Mouse (Mus musculus) right cerebral cortex, postnatal 36 days (tissue): ENCODE measurements around the gene Ints6l.
A peak's percentile ranks its signal among the peaks of the same experiment; 100 is the strongest.

Experiments
- DNase-seq, 2 experiments: peaks; one replicate each; pipeline ENCODE4 v3.0.0; 2022; ENCODE audit warnings: low spot score in 2 of 2, mixed read lengths in 1 of 2

Gene Ints6l

GRCm38 (mm10) chrX:56454671-56455371 is at the start of gene Ints6l:
TSS of gene Ints6l (plus strand) at chrX:56454857.
- DNase-seq: peak; percentile 70 to 78

GRCm38 (mm10) chrX:56405482-56405881 is 49.2 kb upstream of the Ints6l start:
- DNase-seq: no peak

GRCm38 (mm10) chrX:56406128-56406527 is 48.5 kb upstream of the Ints6l start:
- DNase-seq: no peak

GRCm38 (mm10) chrX:56416277-56416676 is 38.4 kb upstream of the Ints6l start:
- no peak for DNase-seq

GRCm38 (mm10) chrX:56417541-56417940 is 37.1 kb upstream of the Ints6l start:
- DNase-seq: no peak

GRCm38 (mm10) chrX:56430601-56431000 is 24.1 kb upstream of the Ints6l start:
- no peak for DNase-seq

GRCm38 (mm10) chrX:56435758-56436283 is 18.8 kb upstream of the Ints6l start:
- no peak for DNase-seq

- no peak for DNase-seq
These were observed 7.9 kb upstream of the Ints6l start for GRCm38 (mm10) chrX:56446487-56447428.

GRCm38 (mm10) chrX:56447524-56448015 is 7.1 kb upstream of the Ints6l start, which contains the start of gene Gm2174:
TSS of gene Gm2174 (plus strand) at chrX:56447965.
- DNase-seq: no peak

- DNase-seq: peak; percentile 83 to 88
These were observed 952 bp downstream of the Ints6l start for GRCm38 (mm10) chrX:56455372-56456246.

- no peak for DNase-seq
These were observed 1.7 kb downstream of the Ints6l start for GRCm38 (mm10) chrX:56456379-56456778.

GRCm38 (mm10) chrX:56462020-56462933 is 7.6 kb downstream of the Ints6l start:
- no peak for DNase-seq

- DNase-seq: no peak
These were observed 10.2 kb downstream of the Ints6l start for GRCm38 (mm10) chrX:56464906-56465305.

GRCm38 (mm10) chrX:56467688-56468087 is 13.0 kb downstream of the Ints6l start:
- DNase-seq: no peak

- DNase-seq: no peak
These were observed 13.8 kb downstream of the Ints6l start for GRCm38 (mm10) chrX:56468422-56468821.

GRCm38 (mm10) chrX:56474035-56474434 is 19.4 kb downstream of the Ints6l start:
- no peak for DNase-seq

- no peak for DNase-seq
These were observed 22.9 kb downstream of the Ints6l start for GRCm38 (mm10) chrX:56477553-56477952.

GRCm38 (mm10) chrX:56481906-56482305 is 27.2 kb downstream of the Ints6l start:
- no peak for DNase-seq

- DNase-seq: peak; percentile 11 to 41
These were observed 35.1 kb downstream of the Ints6l start for GRCm38 (mm10) chrX:56489758-56490157.

- DNase-seq: no peak
These were observed 42.6 kb downstream of the Ints6l start for GRCm38 (mm10) chrX:56497241-56497640.
